Mouse (Mus musculus) G1E-ER4 (cell line): ENCODE data around the gene Rbm33. TPM values are rescaled to one million over a fixed set of nuclear protein-coding genes. Genes with fewer than 3 reads are reported as not detected.

Experiments used
- GATA1 ChIP-seq: IDR thresholded peaks from one replicate; pipeline ENCODE4 v1.8.0; 2012; ENCODE audit warnings: low read length, inconsistent platforms
- polyA plus RNA-seq: library from polyadenylated mRNA; stranded (reverse); fragments of >175 nt; gene quantifications from 2 replicates; pipeline ENCODE4 v1.2.3, GENCODE M21; 2012

The Rbm33 gene
- polyA plus RNA-seq, 1 experiment = 47.1 TPM

GRCm38 (mm10) chr5:28463656-28464055, 146.7 kb downstream of the Rbm33 start:
- TF ChIP-seq GATA1 = no peak

GRCm38 (mm10) chr5:28464361-28465098, 147.6 kb downstream of the Rbm33 start:
- TF ChIP-seq GATA1 = no peak

DNA sequence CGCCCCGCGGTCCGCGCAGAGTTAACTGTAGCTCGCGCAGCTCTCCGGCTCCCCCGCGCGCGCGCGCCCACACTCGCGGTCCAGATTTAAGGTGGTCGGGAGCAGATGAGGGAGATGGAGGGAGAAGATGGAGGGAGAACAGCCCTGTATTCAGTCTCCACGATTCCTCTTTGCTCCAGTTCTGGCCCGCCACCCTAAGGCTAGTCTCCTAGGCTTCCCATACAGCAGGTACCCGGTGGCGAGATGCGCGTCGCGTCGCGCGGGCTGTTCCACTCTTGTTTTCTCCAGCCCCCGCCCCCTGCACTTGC, 148.1 kb downstream of the Rbm33 start:
- TF ChIP-seq GATA1 = no peak

- TF ChIP-seq GATA1 = no peak
Observed at GRCm38 (mm10) chr5:28465526-28465925, 148.6 kb downstream of the Rbm33 start.

GRCm38 (mm10) chr5:28466351-28466750, 149.4 kb downstream of the Rbm33 start:
- TF ChIP-seq GATA1 = no peak

DNA sequence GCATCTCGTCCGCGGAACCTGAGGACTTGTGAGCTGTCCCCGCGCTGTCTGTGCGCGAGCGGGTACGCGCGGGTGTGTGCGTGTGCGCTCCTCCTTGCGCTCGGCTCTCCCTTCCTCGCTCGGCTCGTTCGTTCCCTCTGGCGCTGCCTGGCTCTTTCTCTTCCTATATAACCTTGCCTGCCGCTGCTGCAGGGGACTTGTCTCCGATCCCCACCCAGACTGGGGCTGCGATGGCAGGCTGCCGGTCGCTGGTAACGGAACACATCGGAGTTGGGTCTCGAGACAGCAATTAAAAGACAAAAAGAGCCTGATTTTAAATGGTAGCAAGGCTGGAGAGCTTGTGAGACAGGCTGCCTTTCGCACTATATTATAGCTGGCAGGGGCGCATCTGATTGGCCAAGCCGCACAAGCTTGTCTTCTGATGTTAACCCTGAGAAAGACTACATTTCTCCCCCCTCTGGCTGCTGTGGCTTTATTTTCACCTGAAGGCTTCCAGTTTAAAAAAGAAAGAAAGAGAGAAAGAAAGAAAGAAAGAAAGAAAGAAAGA, 149.9 kb downstream of the Rbm33 start, which contains the start of gene Shh:
TSS of gene Shh (minus strand) at position 497 of the 547 bp plus-strand sequence.
- TF ChIP-seq GATA1 = no peak

Other genes starting within 250 kb of the Rbm33 start
- not detected in 2 replicates for gene Insig1, start 245.8 kb upstream of the Rbm33 start, polyA plus RNA-seq
- not detected in 2 replicates for gene En2, start 151.4 kb upstream of the Rbm33 start, polyA plus RNA-seq
- gene Cnpy1, start 71.3 kb upstream of the Rbm33 start, polyA plus RNA-seq = not detected in 2 replicates
- not detected in 2 replicates for gene Shh, start 150.1 kb downstream of the Rbm33 start, polyA plus RNA-seq